Mouse (Mus musculus) kidney, adult 10 weeks (tissue): ENCODE measurements around the gene Crisp1. TPM values are rescaled to one million over a fixed set of nuclear protein-coding genes. Genes with fewer than 3 reads are reported as not detected.

Source experiments
- polyA plus RNA-seq: library from polyadenylated mRNA; stranded (reverse); fragments of 350-450 nt; fragmentation: Illumina TruSeq; extraction: RNeasy Lipid Tissue Mini Kit (QIAGEN cat#74804); gene quantifications from one replicate; pipeline ENCODE4 v1.2.3, GENCODE M21; 2014; ENCODE audit warnings: low read depth, low replicate concordance

The Crisp1 gene
- polyA plus RNA-seq: not detected

GRCm38 (mm10) chr17:40319062-40319461 lies at the start of gene Crisp1:
Crisp1 (minus strand) TSS chr17:40319207.

Other genes with a start within 250 kb of the Crisp1 start
- gene AC192777.2, start 223.8 kb downstream of the Crisp1 start, polyA plus RNA-seq: not detected
- not detected for gene Pgk2, start 110.6 kb downstream of the Crisp1 start, polyA plus RNA-seq
- gene Crisp3, start 76.9 kb downstream of the Crisp1 start, polyA plus RNA-seq: not detected
- not detected for gene Esp8, start 200.8 kb upstream of the Crisp1 start, polyA plus RNA-seq
- gene Esp6, start 242.3 kb upstream of the Crisp1 start, polyA plus RNA-seq: not detected